Mouse (Mus musculus) kidney, embryonic 15.5 days (tissue): ENCODE measurements at regions not wholly inside any gene's neighbourhood (a gene's known extent, or its start where the extent isn't known, plus 50 kb on each side); places are given as distances from the start of the nearest gene placed in this dataset.
A peak's percentile ranks its signal among the peaks of the same experiment; 100 is the strongest.

ENCODE experiments used
- ATAC-seq: fragments of 200-750 bp; cut with Nextera tagmentation; replicated peaks from 2 replicates; pipeline ENCODE4 v1.8.0; 2017; ENCODE audit warnings: moderate TSS enrichment; ENCODE audit not compliant: low FRiP score
- H3K27ac ChIP-seq: fragments of 300-500 bp; sonication (generic); 2 replicates; pipeline ENCODE4 v1.5.1; 2015; ENCODE audit warnings: mild to moderate bottlenecking, inconsistent platforms
- H3K27me3 ChIP-seq: fragments of 300-500 bp; sonication (generic); 2 replicates; pipeline ENCODE4 v1.6.1; 2015; ENCODE audit warnings: inconsistent platforms
- H3K36me3 ChIP-seq: fragments of 300-500 bp; sonication (generic); 2 replicates; pipeline ENCODE4 v1.6.1; 2015; ENCODE audit warnings: inconsistent platforms
- H3K4me1 ChIP-seq: fragments of 300-500 bp; sonication (generic); 2 replicates; pipeline ENCODE4 v1.6.1; 2015; ENCODE audit warnings: inconsistent platforms
- H3K4me2 ChIP-seq: fragments of 300-500 bp; sonication (generic); 2 replicates; pipeline ENCODE4 v1.6.1; 2015; ENCODE audit warnings: moderate library complexity, mild to moderate bottlenecking, inconsistent platforms
- H3K4me3 ChIP-seq: fragments of 300-500 bp; sonication (generic); replicated peaks from 2 replicates; pipeline ENCODE4 v1.5.1; 2015; ENCODE audit warnings: mild to moderate bottlenecking, inconsistent platforms
- H3K9ac ChIP-seq: fragments of 300-500 bp; sonication (generic); 2 replicates; pipeline ENCODE4 v1.6.1; 2015; ENCODE audit warnings: mild to moderate bottlenecking, inconsistent platforms
- H3K9me3 ChIP-seq: fragments of 300-500 bp; sonication (generic); replicated peaks from 2 replicates; pipeline ENCODE4 v1.6.1; 2016; ENCODE audit warnings: inconsistent platforms
- WGBS: fragments of 180-500 bp; shearing (Covaris S2); methylation state at CpG from one replicate; pipeline ENCODE4 v1.1.7; 2015; ENCODE audit warnings: mixed read lengths; 5-methylcytosine and 5-hydroxymethylcytosine counted together

GRCm38 (mm10) chr1:35706336-35706735 lies 361.9 kb upstream of the Hs6st1 start:
- H3K36me3 ChIP-seq, result no peaks in the 10 kb centered on the region
- no peaks in the 10 kb centered on the region for H3K9me3 ChIP-seq
- no peaks in the 10 kb centered on the region for H3K27me3 ChIP-seq
- 89% methylated on average over 6 of the region's 6 CpGs for WGBS
- H3K4me1 ChIP-seq, result no peaks in the 10 kb centered on the region
- H3K27ac ChIP-seq, result no peak overlapping the region
- no peak overlapping the region for H3K4me2 ChIP-seq
- no peak overlapping the region for H3K4me3 ChIP-seq
- H3K9ac ChIP-seq, result no peak overlapping the region
- ATAC-seq, result no peak

- Histone ChIP-seq H3K36me3 (no peaks in the 10 kb centered on the region), H3K4me2 (no peak overlapping the region), H3K4me1 (no peaks in the 10 kb centered on the region), H3K27ac (no peak overlapping the region), H3K4me3 (no peak overlapping the region), H3K9ac (no peak overlapping the region), H3K9me3 (no peaks in the 10 kb centered on the region), H3K27me3 (no peaks in the 10 kb centered on the region)
- no peak for ATAC-seq
- 83% methylated on average over 2 of the region's 2 CpGs for WGBS
Measured at GRCm38 (mm10) chr1:35708176-35708788, 359.9 kb upstream of the Hs6st1 start.

- Histone ChIP-seq H3K27ac (no peak overlapping the region), H3K9ac (no peak overlapping the region), H3K4me2 (no peak overlapping the region), H3K9me3 (no peaks in the 10 kb centered on the region), H3K27me3 (no peaks in the 10 kb centered on the region), H3K4me1 (no peaks in the 10 kb centered on the region), H3K4me3 (no peak overlapping the region), H3K36me3 (no peaks in the 10 kb centered on the region)
- ATAC-seq, result no peak
Measured at GRCm38 (mm10) chr1:35709214-35709613, 359.0 kb upstream of the Hs6st1 start.

GRCm38 (mm10) chr1:35713961-35714360 lies 354.2 kb upstream of the Hs6st1 start:
- Histone ChIP-seq H3K9ac (no peak overlapping the region), H3K4me2 (no peak overlapping the region), H3K9me3 (no peaks in the 10 kb centered on the region), H3K27me3 (no peaks in the 10 kb centered on the region), H3K27ac (no peak overlapping the region), H3K4me1 (no peaks in the 10 kb centered on the region), H3K4me3 (no peak overlapping the region), H3K36me3 (no peaks in the 10 kb centered on the region)
- ATAC-seq, result no peak
- whole genome bisulfite sequencing, result 56% methylated on average over 4 of the region's 4 CpGs

GRCm38 (mm10) chr1:35715931-35716330 lies 352.3 kb upstream of the Hs6st1 start:
- no peaks in the 10 kb centered on the region for H3K27me3 ChIP-seq
- ATAC-seq, result no peak

DNA sequence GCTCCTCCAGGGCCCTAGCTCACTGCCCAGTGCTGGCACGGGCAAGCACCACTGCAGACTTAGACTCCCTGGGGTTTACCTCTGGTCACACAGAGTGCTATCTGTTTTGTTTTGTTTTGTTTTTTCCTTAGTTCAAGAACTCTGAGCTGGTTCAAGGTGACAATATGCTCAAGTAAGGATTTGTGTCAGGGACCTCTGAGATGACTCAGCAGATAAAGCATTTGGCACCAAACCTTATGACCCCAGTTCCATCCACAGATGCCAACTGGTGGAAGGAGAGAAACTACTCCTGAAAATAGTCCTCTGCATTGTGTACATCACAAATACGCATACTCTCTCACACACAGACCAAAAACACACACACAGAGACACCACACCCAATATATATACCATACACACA lies 351.0 kb upstream of the Hs6st1 start:
- WGBS, result 75% methylated on average over 2 of the region's 2 CpGs
- H3K9ac ChIP-seq, result no peak overlapping the region

More at GRCm38 (mm10) chr1:35715931-35716330, 352.3 kb upstream of the Hs6st1 start:
- no peak overlapping the region for H3K4me3 ChIP-seq
- no peaks in the 10 kb centered on the region for H3K36me3 ChIP-seq
- H3K27ac ChIP-seq, result no peak overlapping the region
- WGBS, result 64% methylated on average over 6 of the region's 6 CpGs
- H3K4me2 ChIP-seq, result no peak overlapping the region
- H3K9ac ChIP-seq, result no peak overlapping the region
- H3K9me3 ChIP-seq, result no peaks in the 10 kb centered on the region
- no peaks in the 10 kb centered on the region for H3K4me1 ChIP-seq

DNA sequence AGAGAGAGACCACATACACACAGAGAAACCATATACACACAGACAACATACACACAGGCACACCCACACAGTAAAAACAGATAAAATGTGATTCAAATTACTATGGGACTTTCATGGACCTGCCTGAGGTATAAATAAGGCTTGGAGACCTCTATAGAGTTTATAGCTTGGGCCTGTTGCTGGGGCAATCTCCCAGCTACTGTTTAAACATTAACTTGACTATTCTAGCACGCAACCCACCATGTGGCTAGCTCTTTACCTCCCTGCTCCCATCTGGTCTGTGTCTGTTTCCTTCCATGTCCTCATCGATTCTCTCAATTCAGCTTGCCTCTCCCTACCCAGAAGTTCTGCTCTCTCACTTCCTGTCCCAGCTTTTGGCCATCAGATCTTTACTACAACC lies 350.5 kb upstream of the Hs6st1 start:
- no peaks in the 10 kb centered on the region for H3K9me3 ChIP-seq
- H3K4me2 ChIP-seq, result no peak overlapping the region
- H3K36me3 ChIP-seq, result no peaks in the 10 kb centered on the region
- H3K4me1 ChIP-seq, result no peaks in the 10 kb centered on the region
- H3K27ac ChIP-seq, result no peak overlapping the region
- no peaks in the 10 kb centered on the region for H3K27me3 ChIP-seq
- WGBS, result 50% methylated on average over 2 of the region's 2 CpGs
- ATAC-seq, result peak; percentile 78
- no peak overlapping the region for H3K4me3 ChIP-seq
- H3K9ac ChIP-seq, result no peak overlapping the region

More for the DNA sequence above, 351.0 kb upstream of the Hs6st1 start:
- no peaks in the 10 kb centered on the region for H3K27me3 ChIP-seq
- no peaks in the 10 kb centered on the region for H3K4me1 ChIP-seq
- ATAC-seq, result no peak
- no peak overlapping the region for H3K4me2 ChIP-seq
- H3K36me3 ChIP-seq, result no peaks in the 10 kb centered on the region
- no peak overlapping the region for H3K4me3 ChIP-seq
- H3K9me3 ChIP-seq, result no peaks in the 10 kb centered on the region
- no peak overlapping the region for H3K27ac ChIP-seq

- Histone ChIP-seq H3K27ac (no peak overlapping the region), H3K4me2 (no peak overlapping the region), H3K9me3 (no peaks in the 10 kb centered on the region), H3K9ac (no peak overlapping the region), H3K36me3 (no peaks in the 10 kb centered on the region), H3K27me3 (no peaks in the 10 kb centered on the region), H3K4me3 (no peak overlapping the region), H3K4me1 (no peaks in the 10 kb centered on the region)
- 86% methylated on average over 3 of the region's 3 CpGs for WGBS
- no peak for ATAC-seq
Measured at GRCm38 (mm10) chr1:35720063-35720462, 348.1 kb upstream of the Hs6st1 start.

DNA sequence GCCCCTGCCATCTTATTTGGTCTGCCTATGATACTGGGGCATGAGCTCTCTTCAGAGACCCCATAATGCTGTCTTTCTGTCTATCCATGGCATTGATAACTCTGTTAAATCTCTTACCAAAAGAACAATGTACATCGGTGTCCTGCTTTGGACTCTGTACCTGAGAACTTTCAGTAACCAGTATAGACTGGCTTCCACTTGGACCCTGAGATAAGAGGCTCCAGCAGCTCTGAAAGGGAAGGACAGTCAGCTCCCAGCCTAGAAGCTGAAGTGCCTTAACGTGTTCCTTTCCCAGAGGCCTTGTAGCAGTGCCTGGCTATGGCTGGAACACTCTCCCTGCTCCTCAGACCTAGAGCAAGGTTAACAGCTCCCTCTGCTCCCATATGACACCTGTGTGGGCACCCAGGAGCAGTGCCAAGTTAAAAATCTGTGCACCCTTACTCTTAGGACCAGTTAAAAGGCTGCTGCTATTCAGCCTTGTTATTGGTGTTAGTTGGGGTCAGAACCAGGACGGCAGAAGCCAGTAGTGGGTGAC lies 343.8 kb upstream of the Hs6st1 start:
- Histone ChIP-seq H3K4me3 (no peak overlapping the region), H3K4me1 (peaks cover 5% of the 10 kb centered on the region; the same call in 1 of the 2 replicates), H3K27ac (no peak overlapping the region), H3K9ac (no peak overlapping the region), H3K27me3 (no peaks in the 10 kb centered on the region), H3K4me2 (no peak overlapping the region), H3K9me3 (no peaks in the 10 kb centered on the region), H3K36me3 (no peaks in the 10 kb centered on the region)
- ATAC-seq, result no peak; the same call in 1 of the 2 replicates
- WGBS, result 69% methylated on average over 3 of the region's 3 CpGs

DNA sequence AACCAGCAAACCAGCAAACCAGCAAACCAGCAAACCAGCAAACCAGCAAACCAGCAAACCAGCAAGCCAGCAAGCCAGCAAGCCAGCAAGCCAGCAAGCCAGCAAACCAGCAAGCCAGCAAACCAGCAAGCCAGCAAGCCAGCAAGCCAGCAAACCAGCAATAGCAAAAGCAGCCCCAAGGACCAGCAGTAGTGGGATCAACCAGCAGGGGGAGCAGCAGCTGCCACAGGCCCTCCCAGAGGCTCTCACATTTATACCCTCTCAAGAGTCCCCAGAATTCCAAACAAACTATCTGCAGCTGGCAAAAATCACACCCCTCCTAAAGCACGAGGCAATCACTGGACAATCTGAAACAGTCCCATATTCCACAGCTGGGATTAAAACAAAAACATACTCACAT lies 341.6 kb upstream of the Hs6st1 start:
- Histone ChIP-seq H3K4me3 (no peak overlapping the region), H3K27ac (no peak overlapping the region), H3K4me1 (peaks cover 5% of the 10 kb centered on the region; the same call in 1 of the 2 replicates), H3K36me3 (no peaks in the 10 kb centered on the region), H3K9me3 (no peaks in the 10 kb centered on the region), H3K4me2 (no peak overlapping the region), H3K27me3 (no peaks in the 10 kb centered on the region), H3K9ac (no peak overlapping the region)
- ATAC-seq, result no peak
- 33% methylated on average over 1 of the region's 1 CpGs for WGBS

GRCm38 (mm10) chr1:35727310-35727990 lies 340.8 kb upstream of the Hs6st1 start:
- no peaks in the 10 kb centered on the region for H3K36me3 ChIP-seq
- WGBS, result 73% methylated on average over 8 of the region's 8 CpGs
- no peak overlapping the region for H3K4me3 ChIP-seq
- no peak overlapping the region for H3K9ac ChIP-seq
- H3K4me1 ChIP-seq, result peaks cover 5% of the 10 kb centered on the region; the same call in 1 of the 2 replicates
- peak; percentile 86 for ATAC-seq
- H3K9me3 ChIP-seq, result no peaks in the 10 kb centered on the region
- no peak overlapping the region for H3K27ac ChIP-seq
- no peak overlapping the region for H3K4me2 ChIP-seq
- no peaks in the 10 kb centered on the region for H3K27me3 ChIP-seq

- WGBS, result 89% methylated on average over 5 of the region's 5 CpGs
- H3K4me2 ChIP-seq, result no peak overlapping the region
- ATAC-seq, result no peak
- H3K36me3 ChIP-seq, result no peaks in the 10 kb centered on the region
- H3K4me1 ChIP-seq, result peaks cover 5% of the 10 kb centered on the region; the same call in 1 of the 2 replicates
- no peak overlapping the region for H3K27ac ChIP-seq
- H3K9ac ChIP-seq, result no peak overlapping the region
- no peaks in the 10 kb centered on the region for H3K27me3 ChIP-seq
- no peak overlapping the region for H3K4me3 ChIP-seq
- H3K9me3 ChIP-seq, result no peaks in the 10 kb centered on the region
Measured at GRCm38 (mm10) chr1:35729785-35730295, 338.4 kb upstream of the Hs6st1 start.
